Mouse (Mus musculus) CH12.LX (cell line): Measurements from ENCODE around the gene Stat5b. TPM values are rescaled to one million over a fixed set of nuclear protein-coding genes. Genes with fewer than 3 reads are reported as not detected.

Experiments
- DNase-seq: peaks from one replicate; pipeline ENCODE4 v3.0.0-alpha.2; 2013; ENCODE audit errors: extremely low read depth
- H3K27ac ChIP-seq: 2 replicates; pipeline ENCODE4 v1.5.1; 2012; ENCODE audit warnings: low read depth, mild to moderate bottlenecking, control low read depth, moderate library complexity; ENCODE audit not compliant: insufficient read depth
- H3K27me3 ChIP-seq: replicated peaks from 2 replicates; pipeline ENCODE3; 2012; ENCODE audit warnings: inconsistent platforms
- H3K36me3 ChIP-seq, 2 experiments: replicated peaks in 1 of 2; 2 replicates each; pipeline versions ENCODE3 to v1.6.1; 2012; ENCODE audit warnings: inconsistent platforms in 1 of 2, low read length in 1 of 2, mild to moderate bottlenecking in 1 of 2, mixed read lengths in 1 of 2, moderate library complexity in 1 of 2; ENCODE audit not compliant: control insufficient read depth in 1 of 2, insufficient read depth in 1 of 2
- H3K4me1 ChIP-seq, 2 experiments: 2 replicates each; pipeline ENCODE4 v1.6.1; 2012; ENCODE audit warnings: inconsistent platforms in 1 of 2, moderate library complexity in 1 of 2; ENCODE audit not compliant: insufficient read depth in 2 of 2, control insufficient read depth in 1 of 2
- H3K4me2 ChIP-seq: 2 replicates; pipeline ENCODE4 v1.6.1; 2012; ENCODE audit warnings: low read depth, mild to moderate bottlenecking, control low read depth; ENCODE audit not compliant: poor library complexity, insufficient read depth, severe bottlenecking
- H3K4me3 ChIP-seq, 3 experiments: fragments of 150-350 bp in 1 of 3; sonication (generic) in 1 of 3; replicated peaks in 1 of 3; 2 replicates each; pipeline versions ENCODE3 to v1.5.1; 2011 to 2012; ENCODE audit warnings: low read depth in 2 of 3, low read length in 2 of 3, mild to moderate bottlenecking in 2 of 3, moderate library complexity in 2 of 3, control low read depth in 1 of 3, improper control_type of control experiment in 1 of 3, inconsistent platforms in 1 of 3, mixed read lengths in 1 of 3; ENCODE audit not compliant: poor library complexity in 1 of 3
- H3K79me2 ChIP-seq: replicated peaks from 2 replicates; pipeline ENCODE4 v1.6.1; 2012; ENCODE audit warnings: mild to moderate bottlenecking, moderate library complexity; ENCODE audit not compliant: control insufficient read depth, poor library complexity, insufficient read depth, severe bottlenecking; ENCODE audit errors: extremely low read depth
- H3K9ac ChIP-seq: 2 replicates; pipeline ENCODE4 v1.6.1; 2012; ENCODE audit warnings: low read depth, mild to moderate bottlenecking, control low read depth, moderate library complexity; ENCODE audit not compliant: insufficient read depth
- H3K9me3 ChIP-seq: replicated peaks from 2 replicates; pipeline ENCODE3; 2012; ENCODE audit warnings: low read length, inconsistent platforms, mixed read lengths
- BHLHE40 ChIP-seq: IDR thresholded peaks from 2 replicates; pipeline ENCODE4 v1.6.1; 2011; ENCODE audit warnings: mild to moderate bottlenecking, low read depth, low read length, improper control_type of control experiment
- CHD2 ChIP-seq: IDR thresholded peaks from 2 replicates; pipeline ENCODE4 v1.6.1; 2011; ENCODE audit warnings: low read length, improper control_type of control experiment
- CTCF ChIP-seq, 2 experiments: IDR thresholded peaks in 1 of 2; conservative IDR thresholded peaks in 1 of 2; 2 replicates each; pipeline ENCODE4 v1.5.1; 2011 to 2012; ENCODE audit warnings: low read depth in 2 of 2, low read length in 2 of 2, improper control_type of control experiment in 1 of 2, inconsistent platforms in 1 of 2, mild to moderate bottlenecking in 1 of 2, moderate library complexity in 1 of 2
- ELF1 ChIP-seq: IDR thresholded peaks from 2 replicates; pipeline ENCODE4 v1.6.1; 2014; ENCODE audit warnings: low read depth, mild to moderate bottlenecking, inconsistent platforms, low read length, improper control_type of control experiment
- ETS1 ChIP-seq: conservative IDR thresholded peaks from 2 replicates; pipeline ENCODE4 v1.6.1; 2012; ENCODE audit warnings: low read depth, mild to moderate bottlenecking, inconsistent platforms, low read length, improper control_type of control experiment, moderate library complexity
- GABPA ChIP-seq: IDR thresholded peaks from 2 replicates; pipeline ENCODE4 v1.6.1; 2012; ENCODE audit warnings: low read depth, low read length, improper control_type of control experiment, inconsistent platforms; ENCODE audit not compliant: insufficient replicate concordance
- HCFC1 ChIP-seq: IDR thresholded peaks from 2 replicates; pipeline ENCODE4 v1.6.1; 2012; ENCODE audit warnings: low read depth, mild to moderate bottlenecking, inconsistent platforms, low read length, improper control_type of control experiment
- IRF4 ChIP-seq: IDR thresholded peaks from 2 replicates; pipeline ENCODE4 v1.6.1; 2014; ENCODE audit warnings: low read depth, mild to moderate bottlenecking, inconsistent platforms, low read length, improper control_type of control experiment
- JUN ChIP-seq: IDR thresholded peaks from 2 replicates; pipeline ENCODE4 v1.6.1; 2011; ENCODE audit warnings: low read depth, mild to moderate bottlenecking, low read length, improper control_type of control experiment, moderate library complexity; ENCODE audit not compliant: insufficient read depth
- KAT2A ChIP-seq: IDR thresholded peaks from 2 replicates; pipeline ENCODE4 v1.6.1; 2012; ENCODE audit warnings: low read length, improper control_type of control experiment, inconsistent platforms; ENCODE audit not compliant: insufficient replicate concordance
- MAX ChIP-seq: IDR thresholded peaks from 2 replicates; pipeline ENCODE4 v1.6.1; 2011; ENCODE audit warnings: low read length, improper control_type of control experiment
- MAZ ChIP-seq: IDR thresholded peaks from 2 replicates; pipeline ENCODE4 v1.6.1; 2012; ENCODE audit warnings: low read depth, mild to moderate bottlenecking, inconsistent platforms, low read length, improper control_type of control experiment, moderate library complexity
- MXI1 ChIP-seq: IDR thresholded peaks from 2 replicates; pipeline ENCODE4 v1.6.1; 2011; ENCODE audit warnings: mild to moderate bottlenecking, low read depth, low read length, improper control_type of control experiment
- MYC ChIP-seq: IDR thresholded peaks from 2 replicates; pipeline ENCODE4 v1.6.1; 2011; ENCODE audit warnings: low read depth, mild to moderate bottlenecking, improper control_type of control experiment, low read length
- NELFE ChIP-seq: IDR thresholded peaks from 2 replicates; pipeline ENCODE4 v1.6.1; 2011; ENCODE audit warnings: low read depth, low read length, improper control_type of control experiment
- NRF1 ChIP-seq: IDR thresholded peaks from 2 replicates; pipeline ENCODE4 v1.6.1; 2014; ENCODE audit warnings: low read depth, mild to moderate bottlenecking, inconsistent platforms, low read length, improper control_type of control experiment, moderate library complexity
- POLR2A ChIP-seq: IDR thresholded peaks from 2 replicates; pipeline ENCODE4 v1.6.1; 2011; ENCODE audit warnings: low read depth, mild to moderate bottlenecking, improper control_type of control experiment, low read length
- POLR2AphosphoS2 ChIP-seq: IDR thresholded peaks from 2 replicates; pipeline ENCODE4 v1.6.1; 2011; ENCODE audit warnings: low read depth, low read length, improper control_type of control experiment
- RCOR1 ChIP-seq: conservative IDR thresholded peaks from 2 replicates; pipeline ENCODE4 v1.6.1; 2012; ENCODE audit warnings: low read depth, mild to moderate bottlenecking, inconsistent platforms, low read length, improper control_type of control experiment
- SIN3A ChIP-seq: IDR thresholded peaks from 2 replicates; pipeline ENCODE4 v1.6.1; 2012; ENCODE audit warnings: low read length, improper control_type of control experiment, inconsistent platforms
- SMC3 ChIP-seq: IDR thresholded peaks from 2 replicates; pipeline ENCODE4 v1.6.1; 2011; ENCODE audit warnings: low read depth, low read length, improper control_type of control experiment
- TBP ChIP-seq: conservative IDR thresholded peaks from 2 replicates; pipeline ENCODE4 v1.6.1; 2011; ENCODE audit warnings: low read depth, low read length, improper control_type of control experiment
- TCF12 ChIP-seq: IDR thresholded peaks from 2 replicates; pipeline ENCODE4 v1.6.1; 2014; ENCODE audit warnings: low read depth, mild to moderate bottlenecking, inconsistent platforms, low read length, improper control_type of control experiment
- UBTF ChIP-seq: IDR thresholded peaks from 2 replicates; pipeline ENCODE4 v1.6.1; 2012; ENCODE audit warnings: low read depth, mild to moderate bottlenecking, inconsistent platforms, low read length, improper control_type of control experiment, moderate library complexity
- USF1 ChIP-seq: IDR thresholded peaks from 2 replicates; pipeline ENCODE4 v1.6.1; 2014; ENCODE audit warnings: low read depth, mild to moderate bottlenecking, inconsistent platforms, low read length, improper control_type of control experiment
- USF2 ChIP-seq: conservative IDR thresholded peaks from 2 replicates; pipeline ENCODE4 v1.6.1; 2011; ENCODE audit warnings: low read depth, low read length, improper control_type of control experiment
- ZC3H11A ChIP-seq: IDR thresholded peaks from 2 replicates; pipeline ENCODE4 v1.6.1; 2012; ENCODE audit warnings: low read depth, mild to moderate bottlenecking, inconsistent platforms, low read length, improper control_type of control experiment
- ZMIZ1 ChIP-seq: IDR thresholded peaks from 2 replicates; pipeline ENCODE4 v1.6.1; 2012; ENCODE audit warnings: low read depth, mild to moderate bottlenecking, inconsistent platforms, low read length, improper control_type of control experiment
- dilution Hi-C: fragments of 300-500 bp; cut with MboI; formaldehyde crosslinking; loops from 2 replicates; pipeline ENCODE4 v1.14.3; 2020; ENCODE audit warnings: low sequenced_read_pairs; ENCODE audit not compliant: extremely low pct_unique_long_range_greater_than_20kb, extremely low pct_ligation_motif_present
- in situ Hi-C: fragments of 300-500 bp; cut with MboI; formaldehyde crosslinking; loops from 3 replicates; pipeline ENCODE4 v1.14.3; 2019; ENCODE audit warnings: low sequenced_read_pairs, low pct_ligation_motif_present, low pct_unique_long_range_greater_than_20kb, mixed read lengths
- polyA plus RNA-seq: library from polyadenylated mRNA; unstranded; fragments of >175 nt; gene quantifications from 2 replicates; pipeline ENCODE4 v1.2.1, GENCODE M21; 2012; ENCODE audit warnings: low read depth; ENCODE audit not compliant: insufficient read length
- total RNA-seq, 2 experiments: library from RNA; depleted of rRNA; stranded (reverse); fragments of 300-350 nt in 1 of 2; fragments of >200 nt in 1 of 2; gene quantifications; 2 replicates each; pipeline ENCODE4 v1.2.3; 2012 to 2014

The Stat5b gene
- total and polyA plus RNA-seq, 3 experiments: 11.4 to 24.4 (median 14.0) TPM

GRCm38 (mm10) chr11:100767871-100768270, 82.7 kb downstream of the Stat5b start:
- H3K9me3 ChIP-seq: no peaks in the 10 kb centered on the region
- H3K4me1 ChIP-seq: peaks cover 3 to 24% of the 10 kb centered on the region in 2 experiments; a peak in 3 of 4 replicates
- no peak overlapping the region for H3K4me3 ChIP-seq
- H3K4me2 ChIP-seq: no peak overlapping the region
- no peak overlapping the region for H3K9ac ChIP-seq
- no peaks in the 10 kb centered on the region for H3K79me2 ChIP-seq
- no peak for DNase-seq
- no peak overlapping the region for H3K27ac ChIP-seq
- in situ Hi-C loops (loop anchor here (10.0 kb wide), 1 partner anchor 187 kb away; no protein-coding TSS in a partner anchor), dilution Hi-C loops (no loop called here)
- H3K36me3 ChIP-seq: peaks cover 5 to 29% of the 10 kb centered on the region in 2 experiments
- peaks cover 3% of the 10 kb centered on the region for H3K27me3 ChIP-seq
- TF ChIP-seq KAT2A: no peak
- TF ChIP-seq MYC: no peak
- TF ChIP-seq USF2: no peak
- TF ChIP-seq POLR2A: no peak
- TF ChIP-seq MAZ: no peak
- TF ChIP-seq RCOR1: no peak
- TF ChIP-seq POLR2AphosphoS2: no peak
- no peak for TF ChIP-seq UBTF
- no peak for TF ChIP-seq TCF12
- no peak for TF ChIP-seq ZMIZ1
- no peak for TF ChIP-seq MAX
- TF ChIP-seq USF1: no peak
- TF ChIP-seq CHD2: no peak
- TF ChIP-seq JUN: no peak
- TF ChIP-seq GABPA: no peak
- no peak for TF ChIP-seq SIN3A
- TF ChIP-seq TBP: no peak
- no peak for TF ChIP-seq CTCF (conservative IDR thresholded peaks at IDR 0.05 in 1 of 2, IDR thresholded peaks at IDR 0.05 in 1 of 2; ENCODE audit: low read depth in 2 of 2, low read length in 2 of 2)

GRCm38 (mm10) chr11:100766726-100767125, 83.8 kb downstream of the Stat5b start:
- Histone ChIP-seq H3K36me3 (peaks cover 5 to 29% of the 10 kb centered on the region in 2 experiments), H3K9me3 (no peaks in the 10 kb centered on the region), H3K4me1 (peaks cover 3 to 31% of the 10 kb centered on the region in 2 experiments; a peak in 3 of 4 replicates), H3K79me2 (no peaks in the 10 kb centered on the region), H3K4me2 (no peak overlapping the region), H3K27ac (no peak overlapping the region), H3K4me3 (no peak overlapping the region), H3K27me3 (peaks cover 12% of the 10 kb centered on the region), H3K9ac (no peak overlapping the region)
- TF ChIP-seq POLR2AphosphoS2 (no peak), NELFE (no peak), POLR2A (no peak), ELF1 (no peak), UBTF (no peak), MYC (no peak), NRF1 (no peak), BHLHE40 (no peak), SMC3 (no peak), HCFC1 (no peak), ZC3H11A (no peak), IRF4 (no peak), ETS1 (no peak), SIN3A (no peak), MXI1 (no peak), KAT2A (no peak)
- dilution Hi-C loops: no loop called here
- no peak for DNase-seq
- in situ Hi-C loops: loop anchor here (10.0 kb wide), 1 partner anchor 188 kb away; no protein-coding TSS in a partner anchor
